ENCODE assay signal across 10 mouse cellular contexts in the genomic region with DNA sequence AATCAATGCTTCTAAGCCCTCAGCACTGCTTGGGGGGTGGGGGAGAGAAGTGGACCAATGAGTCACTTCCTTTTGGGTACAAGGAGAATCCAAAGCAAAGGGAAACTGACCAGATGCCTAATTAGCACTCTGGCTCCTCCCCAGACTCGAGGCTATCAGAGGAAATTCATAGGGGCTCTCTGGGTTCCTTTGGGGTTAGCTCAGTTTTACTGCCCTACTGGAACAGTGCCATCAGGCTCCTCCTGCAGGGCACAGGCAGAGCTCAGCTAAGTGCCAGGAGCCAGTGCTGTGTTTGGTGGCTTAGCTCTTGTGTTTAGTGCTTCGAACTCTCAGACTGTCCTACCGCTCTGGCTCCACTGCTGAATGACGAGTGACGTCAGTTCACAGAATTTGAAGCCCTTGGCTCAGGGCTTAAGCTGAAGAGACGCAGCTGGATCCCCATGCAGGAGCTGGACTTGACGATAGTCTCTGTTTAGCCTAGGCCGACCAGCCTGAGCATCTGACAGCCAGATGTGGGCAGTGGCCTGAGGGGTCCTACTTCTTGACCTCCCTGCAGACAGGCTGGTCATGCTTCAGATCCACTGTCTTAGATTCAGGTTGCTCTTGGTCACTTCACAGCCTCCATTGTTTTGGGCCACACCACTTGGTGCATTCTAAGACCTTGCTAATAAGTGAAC. TPM values are rescaled to one million over a fixed set of nuclear protein-coding genes. Genes with fewer than 3 reads are reported as not detected.
DNase-seq lines count a peak whose midpoint lies in the region; ATAC-seq lines count a peak whose summit lies in the region.
"Had no signal": no experiment of that assay in that cellular context is flagged by ENCODE, and none has a peak within 500 bp of the region (broad histone marks: within the 10 kb centered on the region; RNA-seq: fewer than 3 reads in every experiment).

No protein-coding gene starts in this region.

- 23% methylated on average over 8 of the region's 8 CpGs for WGBS in forebrain, embryonic 14.5 days
- WGBS in midbrain, embryonic 14.5 days = 31% methylated on average over 8 of the region's 8 CpGs

- H3K36me3 ChIP-seq in forebrain, embryonic 14.5 days (ENCODE audit: control insufficient read depth, insufficient read depth, low read length) = no peaks in the 10 kb centered on the region
- H3K36me3 ChIP-seq in midbrain, embryonic 14.5 days (ENCODE audit: control insufficient read depth, insufficient read depth, low read length) = no peaks in the 10 kb centered on the region
- H3K36me3 ChIP-seq: liver, embryonic 12.5 days had no signal

- H3K9ac ChIP-seq in forebrain, embryonic 14.5 days (ENCODE audit: low read length) = no peak overlapping the region
- no peak overlapping the region for H3K9ac ChIP-seq in midbrain, embryonic 14.5 days (replicated peaks; ENCODE audit: low read length)
- H3K9ac ChIP-seq: liver, embryonic 12.5 days had no signal

- no peak overlapping the region for H3K4me3 ChIP-seq in forebrain, embryonic 14.5 days (ENCODE audit: low read depth, low read length)
- no peak overlapping the region for H3K4me3 ChIP-seq in midbrain, embryonic 14.5 days (replicated peaks; ENCODE audit: low read depth, low read length)
- H3K4me3 ChIP-seq: liver, embryonic 12.5 days had no signal

- no peak overlapping the region for H3K27ac ChIP-seq in forebrain, embryonic 14.5 days (ENCODE audit: low read depth, low read length)
- H3K27ac ChIP-seq in midbrain, embryonic 14.5 days (replicated peaks; ENCODE audit: low read depth, low read length) = no peak overlapping the region
- H3K27ac ChIP-seq: liver, embryonic 12.5 days had no signal

- H3K4me1 ChIP-seq in forebrain, embryonic 14.5 days (ENCODE audit: control insufficient read depth, insufficient read depth, low read length) = peaks cover 6% of the 10 kb centered on the region; the same call in 1 of the 2 replicates
- H3K4me1 ChIP-seq in midbrain, embryonic 14.5 days (ENCODE audit: control insufficient read depth, insufficient read depth, low read length) = peaks cover 13% of the 10 kb centered on the region

- no peaks in the 10 kb centered on the region for H3K9me3 ChIP-seq in forebrain, embryonic 14.5 days (replicated peaks; ENCODE audit: control insufficient read depth, low read length)
- H3K9me3 ChIP-seq in midbrain, embryonic 14.5 days (ENCODE audit: control insufficient read depth, low read length) = no peaks in the 10 kb centered on the region
- H3K9me3 ChIP-seq: liver, embryonic 12.5 days had no signal

- no peaks in the 10 kb centered on the region for H3K27me3 ChIP-seq in forebrain, embryonic 14.5 days (replicated peaks; ENCODE audit: control insufficient read depth, insufficient read depth, low read length)
- H3K27me3 ChIP-seq in midbrain, embryonic 14.5 days (ENCODE audit: control insufficient read depth, insufficient read depth, low read length) = no peaks in the 10 kb centered on the region; the same call in 1 of the 2 replicates

- H3K4me2 ChIP-seq in forebrain, embryonic 14.5 days (ENCODE audit: low read length) = no peak overlapping the region
- H3K4me2 ChIP-seq in midbrain, embryonic 14.5 days (ENCODE audit: low read length) = no peak overlapping the region
- H3K4me2 ChIP-seq: liver, embryonic 12.5 days had no signal

- DNase-seq in kidney, postnatal 10 days = peak; percentile 48
- no peak for DNase-seq in kidney, adult 11 months
- DNase-seq in adipocyte (ENCODE audit: low spot score) = peak; percentile 7
- peak; percentile 31 for DNase-seq in forebrain, embryonic 14.5 days (ENCODE audit: low spot score)
- DNase-seq in midbrain, embryonic 14.5 days = peak; percentile 31
- no peak for DNase-seq in right cerebral cortex, postnatal 36 days (ENCODE audit: low spot score in 2 of 2)
- no peak for DNase-seq in cerebellum, adult 8-10 months
- DNase-seq in cerebellum, postnatal 25 days = no peak
- DNase-seq: thymus, adult 18-20 months had no signal

- 0 out of 2 replicates have a peak, but pooled peaks have one; percentile 16 for ATAC-seq in forebrain, embryonic 14.5 days
- peak; percentile 24; the same call in 1 of the 2 replicates for ATAC-seq in midbrain, embryonic 14.5 days (ENCODE audit: low FRiP score, low TSS enrichment)
- ATAC-seq: liver, embryonic 12.5 days had no signal

RNA-seq across cellular contexts. Expression of gene Cfap45, which starts 10.1 kb away (rescaled TPM):
- 2.4 and 3.3 TPM in 2 replicates for polyA plus RNA-seq in forebrain, embryonic 14.5 days (2014; fragmentation: Nextera tagmentation; extraction: Ambion mirVana)
- 1.9 and 2.2 TPM in 2 replicates for polyA plus RNA-seq in midbrain, embryonic 14.5 days (2014; fragmentation: Nextera tagmentation; extraction: Ambion mirVana)

RNA-seq across cellular contexts. Expression of gene Vsig8, which starts 25.1 kb away (rescaled TPM):
- 0.11 and 0.28 TPM in 2 replicates for polyA plus RNA-seq in forebrain, embryonic 14.5 days (2014; fragmentation: Nextera tagmentation; extraction: Ambion mirVana)
- polyA plus RNA-seq in midbrain, embryonic 14.5 days (2014; fragmentation: Nextera tagmentation; extraction: Ambion mirVana) = 0.22 TPM in 1 of 2 replicates, not detected in the other
- polyA plus RNA-seq: liver, embryonic 12.5 days had no signal

RNA-seq across cellular contexts. Expression of gene Tagln2, which starts 30.8 kb away (rescaled TPM):
- polyA plus RNA-seq in forebrain, embryonic 14.5 days (2014; fragmentation: Nextera tagmentation; extraction: Ambion mirVana) = 40.4 and 53.3 TPM in 2 replicates
- polyA plus RNA-seq in midbrain, embryonic 14.5 days (2014; fragmentation: Nextera tagmentation; extraction: Ambion mirVana) = 25.7 and 43.5 TPM in 2 replicates

RNA-seq across cellular contexts. Expression of gene Igsf9, which starts 49.1 kb away (rescaled TPM):
- polyA plus RNA-seq in forebrain, embryonic 14.5 days (2014; fragmentation: Nextera tagmentation; extraction: Ambion mirVana) = 23.5 and 37.8 TPM in 2 replicates
- polyA plus RNA-seq in midbrain, embryonic 14.5 days (2014; fragmentation: Nextera tagmentation; extraction: Ambion mirVana) = 49.6 and 52.6 TPM in 2 replicates

RNA-seq across cellular contexts. Expression of gene Slamf9, which starts 55.5 kb away (rescaled TPM):
- polyA plus RNA-seq in forebrain, embryonic 14.5 days (2014; fragmentation: Nextera tagmentation; extraction: Ambion mirVana) = 0.16 and 0.34 TPM in 2 replicates
- polyA plus RNA-seq in midbrain, embryonic 14.5 days (2014; fragmentation: Nextera tagmentation; extraction: Ambion mirVana) = 0.32 TPM in 1 of 2 replicates, not detected in the other

Comparison
In these comparisons a context has a peak if more than half of its experiments do, and no peak if none do; other contexts are left out.
1. DNase-seq: peak in kidney, postnatal 10 days (single experiment), adipocyte (single experiment), forebrain, embryonic 14.5 days (single experiment) and midbrain, embryonic 14.5 days (single experiment); none in kidney, adult 11 months (single experiment), right cerebral cortex, postnatal 36 days (0 of 2), cerebellum, adult 8-10 months (single experiment) and cerebellum, postnatal 25 days (0 of 2).